Mouse (Mus musculus) neutrophil, adult 83 days (primary cell): ENCODE data around the gene Cerk. TPM values are rescaled to one million over a fixed set of nuclear protein-coding genes. Genes with fewer than 3 reads are reported as not detected.

ENCODE experiments used
- total RNA-seq, 2 experiments: library from RNA; stranded (reverse); gene quantifications; one replicate each; pipeline ENCODE4 v1.2.4; 2023

Gene Cerk
- total RNA-seq, result 10 to 100 TPM; 30.7 to 32.9 TPM

GRCm38 (mm10) chr15:86185689-86186569 is at the start of gene Cerk:
Cerk (minus strand) TSS chr15:86186141.

DNA sequence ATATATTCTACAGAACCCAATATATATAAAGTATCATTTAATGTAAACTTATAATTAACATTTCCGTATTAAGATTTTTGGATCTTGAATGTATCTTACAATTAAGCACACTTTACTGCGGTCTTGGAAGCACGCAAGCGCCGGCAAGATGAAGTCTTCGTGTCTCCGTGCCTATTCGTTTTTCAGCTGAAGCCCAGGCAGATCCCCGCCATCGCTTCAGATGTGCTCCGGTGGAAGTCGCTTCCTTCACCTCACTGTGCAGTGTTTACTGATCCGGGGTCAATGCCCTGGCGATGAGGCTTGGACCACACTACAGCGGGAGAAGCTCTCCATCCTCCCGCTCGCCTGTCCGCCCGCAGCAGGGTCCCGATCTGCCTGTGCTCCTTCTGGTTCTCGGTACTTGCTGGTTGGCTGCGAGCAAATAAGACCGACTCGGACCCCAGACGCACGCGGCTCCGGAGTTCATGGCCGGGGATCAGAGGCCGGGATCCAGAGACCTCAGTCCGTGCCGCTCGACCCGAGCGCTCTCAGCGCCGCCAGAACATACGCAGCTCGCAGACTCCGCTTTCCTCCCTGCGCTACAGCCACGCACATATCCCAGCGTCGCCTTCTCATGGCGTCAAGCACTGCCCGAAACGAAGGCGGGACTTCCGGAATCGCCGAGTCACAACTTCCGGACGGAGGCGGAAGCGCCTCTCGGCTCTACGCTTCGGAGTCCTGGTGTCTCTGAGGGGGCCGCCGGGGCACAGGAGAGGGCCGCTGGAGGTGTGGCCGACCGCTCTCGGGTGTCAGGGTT is 28.0 kb upstream of the Cerk start, which contains the start of gene Tbc1d22a:
Tbc1d22a (plus strand) TSS at position 707 of the 796 bp plus-strand sequence.

Other genes with a start within 250 kb of the Cerk start
- gene Celsr1, start 152.4 kb downstream of the Cerk start, total RNA-seq, result 1 to 10 TPM; 1.5 to 1.6 TPM
- gene Gramd4, start 128.4 kb downstream of the Cerk start, total RNA-seq, result 10 to 100 TPM; 19.6 to 20.2 TPM
- gene Tbc1d22a, start 28.3 kb upstream of the Cerk start, total RNA-seq, result 10 to 100 TPM; 35.9 to 36.3 TPM